Mouse (Mus musculus): ENCODE measurements around the gene Olfr1375. TPM values are rescaled to one million over a fixed set of nuclear protein-coding genes. Genes with fewer than 3 reads are reported as not detected.

Olfr1375 gene
- polyA plus RNA-seq, 1 experiment from 2014 or later: not detected

DNA sequence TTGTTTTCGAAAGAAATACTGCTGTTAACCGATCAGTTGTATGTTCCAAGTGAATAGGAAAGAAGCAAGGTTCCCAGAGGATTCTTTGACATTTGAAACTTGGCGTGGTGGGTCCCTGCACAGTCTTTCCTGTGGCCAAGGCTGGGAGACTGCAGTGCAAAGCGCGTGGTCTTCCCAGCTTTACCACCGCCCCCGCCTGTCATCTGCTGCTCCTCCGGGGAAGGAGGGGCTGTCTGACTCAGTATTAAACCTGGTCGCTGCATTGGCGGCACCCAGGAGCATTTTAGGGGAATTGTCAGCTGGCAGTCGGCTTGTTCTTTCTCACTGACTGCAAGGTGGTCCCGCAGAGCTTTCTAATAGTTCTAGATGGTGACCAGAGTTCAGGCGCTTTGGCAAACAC is 37.4 kb downstream of the Olfr1375 start:
- H3K36me3 ChIP-seq (ENCODE audit: control insufficient read depth, insufficient read depth): no peaks in the 10 kb centered on the region
- H3K27ac ChIP-seq (ENCODE audit: low read length): no peak overlapping the region
- H3K9ac ChIP-seq (replicated peaks; ENCODE audit: low read depth, low read length): no peak overlapping the region
- no peak overlapping the region for H3K4me2 ChIP-seq (ENCODE audit: low read length)
- ATAC-seq: no peak
- H3K9me3 ChIP-seq (ENCODE audit: control insufficient read depth, low read length): no peaks in the 10 kb centered on the region
- no peaks in the 10 kb centered on the region for H3K4me1 ChIP-seq (replicated peaks; ENCODE audit: control insufficient read depth, insufficient read depth, low read length)
- 67% methylated on average over 13 of the region's 13 CpGs for WGBS
- H3K27me3 ChIP-seq (replicated peaks; ENCODE audit: control insufficient read depth, insufficient read depth, low read length): no peaks in the 10 kb centered on the region
- no peak overlapping the region for H3K4me3 ChIP-seq (replicated peaks; ENCODE audit: low read length)

Other genes with a start within 250 kb of the Olfr1375 start
- gene Zfp354c, start 220.4 kb upstream of the Olfr1375 start, polyA plus RNA-seq (2015; fragmentation: Nextera tagmentation; extraction: Ambion mirVana): 69.8 and 76.5 TPM in 2 replicates
- gene Zfp879, start 206.6 kb upstream of the Olfr1375 start, polyA plus RNA-seq (2015; fragmentation: Nextera tagmentation; extraction: Ambion mirVana): 1.9 and 2.4 TPM in 2 replicates
- not detected in 2 replicates for gene Grm6, start 197.4 kb upstream of the Olfr1375 start, polyA plus RNA-seq (2015; fragmentation: Nextera tagmentation; extraction: Ambion mirVana)
- gene Zfp454, start 160.5 kb upstream of the Olfr1375 start, polyA plus RNA-seq (2015; fragmentation: Nextera tagmentation; extraction: Ambion mirVana): 17.4 and 18.8 TPM in 2 replicates
- 54.2 and 54.9 TPM in 2 replicates for gene Zfp2, start 131.9 kb upstream of the Olfr1375 start, polyA plus RNA-seq (2015; fragmentation: Nextera tagmentation; extraction: Ambion mirVana)
- 3.9 and 4.4 TPM in 2 replicates for gene Zfp354b, start 116.5 kb upstream of the Olfr1375 start, polyA plus RNA-seq (2015; fragmentation: Nextera tagmentation; extraction: Ambion mirVana)
- gene 4933414I15Rik, start 104.3 kb upstream of the Olfr1375 start, polyA plus RNA-seq (2015; fragmentation: Nextera tagmentation; extraction: Ambion mirVana): not detected in 2 replicates
- gene Prop1, start 94.3 kb upstream of the Olfr1375 start, polyA plus RNA-seq (2015; fragmentation: Nextera tagmentation; extraction: Ambion mirVana): not detected in 2 replicates
- gene Olfr1378, start 81.6 kb upstream of the Olfr1375 start, polyA plus RNA-seq (2015; fragmentation: Nextera tagmentation; extraction: Ambion mirVana): not detected in 2 replicates
- gene Olfr1377, start 66.1 kb upstream of the Olfr1375 start, polyA plus RNA-seq (2015; fragmentation: Nextera tagmentation; extraction: Ambion mirVana): not detected in 2 replicates
- not detected in 2 replicates for gene Olfr51, start 44.5 kb upstream of the Olfr1375 start, polyA plus RNA-seq (2015; fragmentation: Nextera tagmentation; extraction: Ambion mirVana)
- gene Olfr54, start 33.9 kb upstream of the Olfr1375 start, polyA plus RNA-seq (2015; fragmentation: Nextera tagmentation; extraction: Ambion mirVana): not detected in 2 replicates
- 14.7 and 16.0 TPM in 2 replicates for gene Zfp354a, start 11.1 kb downstream of the Olfr1375 start, polyA plus RNA-seq (2015; fragmentation: Nextera tagmentation; extraction: Ambion mirVana)
- gene Gm12569, start 172.4 kb downstream of the Olfr1375 start, polyA plus RNA-seq (2015; fragmentation: Nextera tagmentation; extraction: Ambion mirVana): not detected in 2 replicates
- gene Clk4, start 213.6 kb downstream of the Olfr1375 start, polyA plus RNA-seq (2015; fragmentation: Nextera tagmentation; extraction: Ambion mirVana): 174 and 188 TPM in 2 replicates
- 0.45 TPM in 1 of 2 replicates, not detected in the other for gene BC049762, start 214.9 kb downstream of the Olfr1375 start, polyA plus RNA-seq (2015; fragmentation: Nextera tagmentation; extraction: Ambion mirVana)
- gene Col23a1, start 241.8 kb downstream of the Olfr1375 start, polyA plus RNA-seq (2015; fragmentation: Nextera tagmentation; extraction: Ambion mirVana): 3.0 and 3.3 TPM in 2 replicates